Mouse (Mus musculus) embryonic fibroblast, embryonic 13.5 days (primary cell): ENCODE measurements around the gene Snrnp40. TPM values are rescaled to one million over a fixed set of nuclear protein-coding genes. Genes with fewer than 3 reads are reported as not detected.

ENCODE experiments used
- H3K27ac ChIP-seq: 2 replicates; pipeline ENCODE4 v1.5.1; 2012; ENCODE audit warnings: low read length, control low read depth, inconsistent platforms; ENCODE audit not compliant: insufficient read depth
- H3K4me1 ChIP-seq: 2 replicates; pipeline ENCODE4 v1.6.1; 2011; ENCODE audit warnings: low read length; ENCODE audit not compliant: control insufficient read depth, insufficient read depth
- H3K4me3 ChIP-seq: 2 replicates; pipeline ENCODE4 v1.5.1; 2011; ENCODE audit warnings: mild to moderate bottlenecking, control low read depth, low read length; ENCODE audit not compliant: insufficient read depth
- CTCF ChIP-seq: IDR thresholded peaks from 2 replicates; pipeline ENCODE4 v1.5.1; 2011; ENCODE audit warnings: mild to moderate bottlenecking, control low read depth, low read length, moderate library complexity, borderline replicate concordance; ENCODE audit not compliant: insufficient read depth
- POLR2A ChIP-seq: IDR thresholded peaks from 2 replicates; pipeline ENCODE4 v1.6.1; 2011; ENCODE audit warnings: low read depth, mild to moderate bottlenecking, control low read depth, low read length, moderate library complexity
- polyA plus RNA-seq: library from polyadenylated mRNA; stranded (reverse); fragments of >200 nt; gene quantifications from 2 replicates; pipeline ENCODE4 v1.2.4, GENCODE M21; 2011; ENCODE audit warnings: low read depth; ENCODE audit not compliant: missing spikeins, insufficient read length

Snrnp40 gene
- polyA plus RNA-seq, 1 experiment = 41.3 TPM

- 0 out of 2 replicates have a peak, but pooled peaks cover 4% of the 10 kb centered on the region for H3K4me1 ChIP-seq
- H3K4me3 ChIP-seq = no peak overlapping the region
- no peak for TF ChIP-seq CTCF
- no peak for TF ChIP-seq POLR2A
- no peak overlapping the region for H3K27ac ChIP-seq
These were observed 36.8 kb upstream of the Snrnp40 start for GRCm38 (mm10) chr4:130323165-130323564.

GRCm38 (mm10) chr4:130323607-130324006 lies 36.3 kb upstream of the Snrnp40 start:
- no peak overlapping the region for H3K27ac ChIP-seq
- H3K4me1 ChIP-seq = 0 out of 2 replicates have a peak, but pooled peaks cover 4% of the 10 kb centered on the region
- no peak overlapping the region for H3K4me3 ChIP-seq
- TF ChIP-seq CTCF (no peak), POLR2A (no peak)

GRCm38 (mm10) chr4:130325446-130325845 lies 34.5 kb upstream of the Snrnp40 start:
- H3K27ac ChIP-seq = no peak overlapping the region
- no peak overlapping the region for H3K4me3 ChIP-seq
- TF ChIP-seq CTCF = no peak
- no peak for TF ChIP-seq POLR2A
- H3K4me1 ChIP-seq = no peaks in the 10 kb centered on the region

GRCm38 (mm10) chr4:130327366-130327765 lies 32.6 kb upstream of the Snrnp40 start:
- TF ChIP-seq CTCF = no peak
- no peak for TF ChIP-seq POLR2A
- no peaks in the 10 kb centered on the region for H3K4me1 ChIP-seq
- no peak overlapping the region for H3K27ac ChIP-seq
- H3K4me3 ChIP-seq = no peak overlapping the region

GRCm38 (mm10) chr4:130335867-130336266 lies 24.1 kb upstream of the Snrnp40 start:
- TF ChIP-seq POLR2A (no peak), CTCF (no peak)
- Histone ChIP-seq H3K27ac (no peak overlapping the region), H3K4me1 (no peaks in the 10 kb centered on the region), H3K4me3 (no peak overlapping the region)

DNA sequence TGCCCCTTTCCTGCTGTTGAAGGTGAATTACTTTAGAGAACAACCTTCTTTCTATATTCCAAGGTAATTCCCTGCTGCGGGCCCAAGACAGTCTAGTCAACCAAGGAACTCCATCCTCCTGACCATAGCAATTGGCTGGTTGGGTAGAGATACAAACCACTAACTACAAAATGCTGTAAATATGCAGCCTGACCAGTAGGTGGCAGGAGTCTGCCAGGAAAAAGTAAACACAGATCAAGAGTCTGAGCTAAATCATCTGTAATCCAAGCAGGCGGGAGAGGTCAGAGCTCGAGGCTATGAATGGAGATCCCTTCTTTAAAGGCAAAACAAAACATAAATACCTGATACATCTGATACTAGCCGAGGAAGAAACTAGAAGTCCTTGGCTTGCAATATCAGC lies 18.2 kb upstream of the Snrnp40 start:
- Histone ChIP-seq H3K4me3 (no peak overlapping the region), H3K4me1 (no peaks in the 10 kb centered on the region), H3K27ac (no peak overlapping the region)
- TF ChIP-seq POLR2A = no peak
- no peak for TF ChIP-seq CTCF

DNA sequence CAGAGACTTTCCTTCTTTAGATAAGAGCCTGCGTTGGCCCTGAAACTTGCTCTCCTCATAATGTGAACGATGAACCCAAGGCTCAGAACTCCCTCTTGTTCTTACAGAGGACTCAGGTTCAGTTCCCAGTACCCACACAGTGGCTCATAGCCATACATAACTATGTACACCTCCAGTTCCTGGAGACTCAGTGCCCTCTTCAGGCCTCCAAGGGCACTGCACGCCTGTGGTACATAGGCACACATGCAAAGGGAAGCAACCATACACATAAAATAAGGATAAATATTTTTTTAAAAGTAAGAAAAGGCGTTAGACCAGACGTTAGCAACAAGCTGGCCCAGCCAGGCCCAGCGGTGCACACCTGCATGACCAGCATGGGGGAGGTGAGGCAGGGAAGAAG lies 10.3 kb upstream of the Snrnp40 start:
- H3K4me3 ChIP-seq = no peak overlapping the region
- no peak for TF ChIP-seq CTCF
- no peak for TF ChIP-seq POLR2A
- no peak overlapping the region for H3K27ac ChIP-seq
- H3K4me1 ChIP-seq = no peaks in the 10 kb centered on the region

DNA sequence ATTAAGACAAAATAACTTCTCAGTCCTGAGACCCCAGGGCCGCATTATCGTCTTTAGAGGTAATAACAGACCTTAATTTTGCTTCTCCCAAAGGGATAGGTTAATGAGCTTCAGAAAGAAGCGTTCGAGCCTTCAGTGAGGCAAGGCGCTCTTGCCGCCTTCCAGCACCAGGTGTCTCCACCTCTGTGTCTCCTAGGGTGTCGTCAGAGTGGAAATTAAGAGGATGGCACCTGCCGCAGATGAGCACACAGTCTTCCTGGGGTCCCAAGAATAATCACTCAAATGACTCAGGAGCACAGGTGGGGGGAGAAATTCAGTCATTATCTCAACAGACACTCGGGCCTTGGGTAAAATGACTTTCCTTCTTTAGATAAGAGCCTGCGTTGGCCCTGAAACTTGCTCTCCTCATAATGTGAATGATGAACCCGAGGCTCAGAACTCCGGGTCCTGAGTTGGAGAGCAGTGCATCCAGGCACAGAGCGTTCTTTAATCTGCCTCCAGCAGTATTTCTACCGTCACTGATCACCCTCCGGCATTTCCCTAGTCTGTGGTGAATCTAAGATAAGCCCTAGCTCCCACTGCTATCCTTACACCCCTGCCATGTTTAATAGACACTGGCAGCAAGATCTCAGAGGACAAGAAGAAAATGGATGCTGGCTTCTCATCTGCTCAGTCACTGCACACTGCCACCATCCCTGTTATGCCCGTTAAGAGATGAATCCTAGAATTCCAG lies 9.1 kb upstream of the Snrnp40 start:
- Histone ChIP-seq H3K4me3 (no peak overlapping the region), H3K4me1 (no peaks in the 10 kb centered on the region), H3K27ac (no peak overlapping the region)
- TF ChIP-seq POLR2A (no peak), CTCF (no peak)

DNA sequence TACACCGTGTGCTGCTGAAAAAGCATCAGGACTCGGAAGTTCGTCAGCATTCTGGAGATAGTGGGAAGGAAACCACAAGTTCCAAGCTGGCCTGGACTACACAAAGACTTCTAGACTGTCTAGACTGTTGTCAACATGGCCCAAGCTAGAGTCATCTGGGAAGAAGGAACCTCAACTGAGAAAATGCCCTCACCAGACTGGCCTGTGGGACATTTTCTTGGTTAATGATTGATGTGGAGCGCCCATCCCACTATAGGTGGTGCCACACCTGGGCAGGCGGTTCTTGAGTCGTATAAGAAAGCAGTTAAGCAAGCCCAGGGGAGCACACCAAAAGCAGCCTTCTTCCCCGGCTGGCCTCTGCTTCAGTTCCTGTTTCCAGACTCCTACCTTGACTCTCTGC lies 7.3 kb upstream of the Snrnp40 start:
- Histone ChIP-seq H3K4me3 (no peak overlapping the region), H3K4me1 (no peaks in the 10 kb centered on the region), H3K27ac (no peak overlapping the region)
- TF ChIP-seq CTCF = no peak
- no peak for TF ChIP-seq POLR2A

GRCm38 (mm10) chr4:130357946-130358345 lies 2.0 kb upstream of the Snrnp40 start:
- Histone ChIP-seq H3K4me3 (no peak overlapping the region), H3K4me1 (peaks cover 5% of the 10 kb centered on the region), H3K27ac (no peak overlapping the region)
- no peak for TF ChIP-seq POLR2A
- TF ChIP-seq CTCF = no peak
